Mouse (Mus musculus): ENCODE results near the gene Abhd17a.

GRCm38 (mm10) chr10:80552364-80552763, 37.8 kb downstream of the Abhd17a start:
- TF ChIP-seq CTCF (IDR thresholded peaks at IDR 0.05) (no peak), EP300 (IDR thresholded peaks at IDR 0.05) (no peak)
